Mouse (Mus musculus) megakaryocyte, embryonic 14.5 days (primary cell): ENCODE results near the gene Ppig.
"Not testable (repeated sequence)": the region's sequence is repeated elsewhere in the genome, so short reads cannot be mapped to it uniquely, and the experiment has no call there.

ENCODE experiments used
- FLI1 ChIP-seq: IDR thresholded peaks from 2 replicates; pipeline ENCODE4 v1.6.1; 2012; ENCODE audit warnings: low read length, inconsistent platforms, mixed read lengths
- GATA1 ChIP-seq: IDR thresholded peaks from 3 replicates; pipeline ENCODE4 v1.6.1; 2012; ENCODE audit warnings: mixed read lengths, low read length, inconsistent platforms, borderline replicate concordance

DNA sequence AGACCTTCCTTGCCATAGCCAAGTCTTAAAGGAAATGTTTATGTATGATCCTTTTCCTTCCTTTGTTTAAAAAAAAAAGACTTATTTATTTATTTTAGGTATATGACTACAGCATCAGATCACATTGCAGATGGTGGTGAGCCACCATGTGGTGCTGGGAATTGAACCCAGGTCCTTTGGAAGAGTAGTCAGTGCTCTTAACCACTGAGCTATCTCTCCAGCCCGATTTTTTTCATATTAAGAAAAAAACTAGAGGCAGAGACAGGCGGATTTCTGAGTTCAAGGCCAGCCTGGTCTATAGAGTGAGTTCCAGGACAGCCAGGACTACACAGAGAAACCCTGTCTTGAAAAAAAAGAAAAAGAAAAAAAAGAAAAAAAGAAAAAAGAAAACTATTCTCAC lies 45.1 kb upstream of the Ppig start:
- not testable (repeated sequence) for TF ChIP-seq FLI1, GATA1
